Mouse (Mus musculus) brain, embryonic 14.5 days (tissue): Measurements from ENCODE around the gene Gm2115.

Source experiments
- CTCF ChIP-seq: fragments of 200-500 bp; IDR thresholded peaks from 2 replicates; pipeline ENCODE4 v1.5.1; 2012; ENCODE audit warnings: inconsistent platforms, mild to moderate bottlenecking, moderate library complexity, borderline replicate concordance; ENCODE audit not compliant: insufficient read depth, insufficient read length; ENCODE audit errors: extremely low read depth
- POLR2A ChIP-seq: fragments of 200-500 bp; IDR thresholded peaks from 2 replicates; pipeline ENCODE4 v1.6.1; 2012; ENCODE audit warnings: mild to moderate bottlenecking, inconsistent platforms, borderline replicate concordance; ENCODE audit not compliant: poor library complexity, insufficient read depth, insufficient read length, severe bottlenecking; ENCODE audit errors: extremely low read depth

GRCm38 (mm10) chr7:84555294-84555693 lies 26.5 kb downstream of the Gm2115 start:
- no peak for TF ChIP-seq POLR2A
- no peak for TF ChIP-seq CTCF
